Mouse (Mus musculus) left cerebral cortex, adult 9 months (tissue): ENCODE data around the gene Pld1.

Experiments
- DNase-seq, 2 experiments: peaks; one replicate each; pipeline ENCODE4 v3.0.0; 2022; ENCODE audit warnings: low spot score in 2 of 2

The Pld1 gene

DNA sequence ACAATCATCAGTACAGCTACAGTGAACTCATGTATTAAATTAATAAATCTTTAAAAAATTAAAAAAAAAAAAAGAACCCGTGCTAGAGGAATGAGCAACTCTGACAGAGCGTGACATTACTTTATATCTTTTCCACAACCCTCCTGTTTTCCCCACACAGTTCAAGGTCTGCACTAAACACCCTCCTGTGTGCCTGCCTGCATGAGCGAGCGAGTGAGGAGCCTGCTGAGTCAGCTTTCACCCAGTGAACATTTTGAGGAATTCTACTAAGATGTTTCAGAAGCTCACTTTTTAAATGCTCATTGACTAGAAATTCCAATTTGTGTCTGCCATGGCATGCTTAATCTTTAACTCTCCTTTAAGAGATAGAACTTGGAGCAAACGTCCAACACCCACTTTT is 109.1 kb downstream of the Pld1 start:
- no peak for DNase-seq

DNA sequence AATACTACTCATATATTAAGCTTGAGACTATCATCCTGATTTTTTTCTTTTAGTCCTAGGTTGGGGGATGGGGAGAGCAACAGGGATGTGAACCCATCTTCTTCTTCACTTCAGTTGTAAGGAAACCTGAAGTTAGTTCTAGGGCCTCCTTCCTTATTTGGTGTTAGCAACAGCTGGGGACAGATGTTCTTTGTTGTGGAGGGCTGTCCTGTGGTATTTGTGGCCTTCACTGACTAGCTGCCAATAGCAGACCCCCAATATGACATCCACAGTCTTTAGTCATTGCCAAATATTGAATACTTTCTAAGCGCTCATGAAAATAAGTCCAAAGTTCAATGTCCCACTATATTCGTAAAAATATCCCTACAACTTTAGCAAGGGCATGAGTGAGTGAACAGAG is 111.0 kb downstream of the Pld1 start:
- no peak for DNase-seq

DNA sequence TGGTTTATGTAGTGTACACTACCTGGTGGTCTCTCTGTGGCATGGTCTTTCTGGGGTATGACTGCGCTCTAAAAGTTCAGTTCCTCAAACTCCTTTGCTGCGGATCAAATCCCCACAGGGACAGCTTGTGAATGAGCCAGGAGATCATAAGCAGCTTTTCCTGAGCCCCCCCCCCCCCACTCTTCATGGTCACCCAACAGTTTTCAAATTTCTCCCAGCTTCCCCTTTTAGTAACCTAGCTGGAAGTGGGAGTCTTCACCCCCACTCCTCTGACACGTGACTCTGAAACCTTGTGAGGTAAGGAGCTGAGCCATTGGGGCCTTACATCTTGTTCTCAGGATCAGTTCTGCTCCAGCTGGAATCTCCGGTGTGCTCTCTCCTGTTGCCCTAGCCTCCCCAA is 114.6 kb downstream of the Pld1 start:
- no peak for DNase-seq

DNA sequence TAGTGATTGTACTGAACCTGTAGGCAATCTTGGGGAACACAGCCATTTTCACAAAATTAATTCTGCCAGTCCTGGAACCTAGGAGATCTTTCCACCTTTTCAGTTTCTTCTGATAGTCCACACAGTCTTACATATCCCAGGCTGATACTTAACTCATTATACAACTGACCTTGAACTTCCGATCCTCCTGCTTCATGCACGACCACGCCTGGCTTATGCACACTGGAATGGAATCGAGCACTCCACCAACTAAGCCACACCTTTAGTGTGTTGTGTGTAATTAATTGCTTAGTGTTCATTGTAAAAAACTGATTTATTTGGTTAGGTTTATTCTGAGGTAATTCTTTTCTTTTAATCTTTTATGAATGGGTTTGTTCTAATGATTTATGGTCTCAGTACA is 122.2 kb downstream of the Pld1 start:
- no peak for DNase-seq

DNA sequence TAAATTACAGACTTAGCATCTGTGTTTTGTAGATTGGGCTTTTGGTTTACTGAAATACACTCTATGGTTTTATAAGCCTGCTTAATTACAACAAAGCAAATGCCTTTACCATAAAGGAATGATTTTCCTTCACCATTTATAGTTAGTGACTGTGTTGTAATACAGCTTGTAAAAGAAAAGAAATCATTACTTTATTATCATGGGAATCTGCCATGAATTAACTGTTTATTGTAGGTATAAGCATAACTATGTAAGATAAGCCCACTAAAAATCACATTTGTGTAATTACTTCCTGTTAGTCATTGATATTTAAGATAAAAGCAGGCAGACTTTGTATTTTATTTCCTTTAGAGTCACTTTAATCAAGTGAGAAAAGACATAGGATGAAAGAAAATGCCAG is 122.7 kb downstream of the Pld1 start:
- no peak for DNase-seq

DNA sequence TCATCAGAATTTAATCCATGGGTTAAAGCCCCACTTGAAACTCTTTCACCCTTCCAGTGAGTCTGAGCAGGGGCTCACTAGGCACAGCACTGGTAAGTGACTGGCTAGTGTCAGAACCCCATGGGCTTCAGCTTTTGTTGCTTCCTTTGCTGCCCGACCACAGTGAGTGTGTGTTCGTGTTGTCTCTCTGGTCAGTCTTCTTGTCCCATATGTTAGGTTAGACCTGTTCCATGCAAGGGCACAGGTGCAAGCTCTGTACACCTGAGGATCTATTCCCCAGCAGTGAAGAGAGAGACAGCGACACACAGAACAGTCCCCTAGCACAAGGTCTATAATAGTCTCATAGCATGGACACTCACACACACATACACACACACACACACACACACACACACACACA is 140.7 kb downstream of the Pld1 start:
- DNase-seq = no peak

DNA sequence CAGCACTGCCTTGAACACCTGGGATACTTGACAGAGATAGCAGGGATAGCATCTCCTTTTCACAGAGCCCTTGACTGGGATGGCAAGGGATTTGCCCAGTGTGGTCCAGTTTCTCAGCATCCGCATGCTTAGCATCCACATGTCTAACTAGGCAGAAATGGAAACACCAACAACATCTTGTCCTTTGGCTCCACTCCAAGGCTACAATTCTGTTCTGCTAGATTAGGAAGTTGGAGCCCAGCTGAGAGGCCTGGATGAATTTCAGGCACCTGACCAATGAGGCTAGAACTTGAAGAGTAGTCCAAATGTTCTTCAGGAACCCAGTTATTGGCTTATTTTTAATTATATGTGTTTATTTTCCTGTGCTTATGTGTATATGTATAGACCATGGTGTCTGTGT is 141.6 kb downstream of the Pld1 start:
- peak in 1 of 2 experiments; percentile 20 for DNase-seq

DNA sequence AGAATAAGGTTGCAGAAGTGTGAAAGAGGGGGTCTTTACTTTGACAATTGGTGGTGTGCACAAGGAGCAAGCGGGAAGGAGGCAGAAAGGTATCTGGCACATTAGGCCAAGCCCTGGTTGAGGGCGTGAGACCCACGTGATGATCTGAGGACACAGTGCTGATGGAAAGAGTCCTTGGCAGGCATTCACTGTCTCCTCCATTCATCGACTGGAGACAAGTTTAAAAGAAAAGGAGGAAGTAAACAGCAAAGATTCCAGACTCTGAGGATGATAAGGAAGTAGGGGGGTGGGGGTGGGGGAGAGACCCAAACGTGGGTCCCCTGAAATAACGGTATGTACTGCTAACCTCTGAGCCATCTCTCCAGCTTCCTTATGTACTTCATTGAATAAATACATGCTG is 142.5 kb downstream of the Pld1 start:
- DNase-seq = no peak

DNA sequence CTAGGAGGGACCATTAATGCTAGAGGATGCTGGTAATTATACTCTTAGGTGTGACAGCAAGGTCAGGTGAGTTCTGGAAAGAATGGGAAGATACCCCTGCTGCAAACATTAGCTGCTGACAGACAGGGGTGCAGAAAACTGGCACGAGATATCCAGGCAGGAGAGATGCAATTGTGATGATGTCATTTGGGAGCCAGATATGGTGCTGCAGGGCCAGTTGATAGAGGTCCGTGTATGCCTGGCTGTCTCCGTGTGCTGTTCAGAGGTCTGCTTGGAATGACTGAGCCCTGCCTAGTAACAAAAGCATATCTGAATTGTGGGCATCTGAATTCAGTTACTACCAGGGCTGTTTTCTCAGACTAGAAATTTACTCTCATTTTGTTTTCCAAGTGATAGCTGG is 144.7 kb downstream of the Pld1 start:
- DNase-seq = no peak

DNA sequence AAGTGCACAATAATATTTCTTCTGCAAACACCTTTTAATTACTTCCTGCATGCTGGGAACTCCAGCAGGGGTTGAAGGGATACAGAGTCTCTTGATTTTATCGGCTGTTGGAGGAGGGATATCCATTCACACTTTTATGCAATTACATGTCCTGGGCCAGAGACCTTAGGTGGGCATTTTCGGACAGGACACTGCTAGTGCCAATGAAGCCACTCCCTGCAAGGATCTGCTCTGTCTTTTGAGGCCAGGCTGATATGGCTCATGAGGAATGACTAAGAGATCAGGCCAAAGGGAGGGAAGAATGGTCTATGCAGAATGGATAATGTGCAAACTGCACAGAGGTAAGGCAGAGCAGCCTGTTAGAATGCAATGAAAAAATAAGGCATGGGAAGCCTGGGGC is 145.8 kb downstream of the Pld1 start:
- no peak for DNase-seq

DNA sequence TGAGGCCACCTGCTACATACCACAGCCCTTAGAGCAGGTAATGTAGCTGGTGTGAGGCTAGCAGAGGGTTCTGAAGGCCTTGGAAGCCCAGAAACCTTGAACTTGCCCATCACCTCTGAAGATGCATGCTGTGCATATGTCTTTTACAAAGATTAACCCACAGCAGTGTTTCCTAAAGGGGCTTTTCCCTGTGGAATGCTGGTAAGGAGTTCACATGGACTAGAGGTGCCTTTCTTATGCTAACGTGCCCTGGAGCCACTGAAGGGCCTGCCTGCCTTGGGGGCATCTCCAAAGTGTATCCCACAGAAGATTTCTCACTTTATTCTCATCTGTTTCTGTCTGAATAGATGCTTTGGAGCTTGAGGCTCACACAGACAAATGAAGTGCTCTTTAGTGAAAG is 152.8 kb downstream of the Pld1 start:
- DNase-seq = no peak

DNA sequence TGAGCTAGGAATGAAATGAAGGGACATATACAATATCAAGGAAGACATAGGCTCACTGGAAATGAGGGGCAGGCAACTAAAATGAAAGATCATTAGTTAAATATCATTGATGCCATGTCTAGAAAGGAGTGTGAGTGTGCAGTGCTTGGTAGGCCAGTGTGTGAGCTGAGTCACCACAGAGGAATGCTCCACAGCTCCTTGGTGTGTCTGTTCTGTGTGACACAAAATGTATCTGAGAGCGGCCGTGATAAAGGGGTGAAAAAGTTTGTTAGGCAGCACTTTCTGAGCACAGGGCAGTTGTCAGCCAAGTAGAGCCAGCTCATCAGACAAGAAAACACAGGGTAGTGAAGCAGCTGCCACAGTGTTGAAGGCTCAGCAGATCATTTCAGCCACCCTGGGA is 153.2 kb downstream of the Pld1 start:
- no peak for DNase-seq

DNA sequence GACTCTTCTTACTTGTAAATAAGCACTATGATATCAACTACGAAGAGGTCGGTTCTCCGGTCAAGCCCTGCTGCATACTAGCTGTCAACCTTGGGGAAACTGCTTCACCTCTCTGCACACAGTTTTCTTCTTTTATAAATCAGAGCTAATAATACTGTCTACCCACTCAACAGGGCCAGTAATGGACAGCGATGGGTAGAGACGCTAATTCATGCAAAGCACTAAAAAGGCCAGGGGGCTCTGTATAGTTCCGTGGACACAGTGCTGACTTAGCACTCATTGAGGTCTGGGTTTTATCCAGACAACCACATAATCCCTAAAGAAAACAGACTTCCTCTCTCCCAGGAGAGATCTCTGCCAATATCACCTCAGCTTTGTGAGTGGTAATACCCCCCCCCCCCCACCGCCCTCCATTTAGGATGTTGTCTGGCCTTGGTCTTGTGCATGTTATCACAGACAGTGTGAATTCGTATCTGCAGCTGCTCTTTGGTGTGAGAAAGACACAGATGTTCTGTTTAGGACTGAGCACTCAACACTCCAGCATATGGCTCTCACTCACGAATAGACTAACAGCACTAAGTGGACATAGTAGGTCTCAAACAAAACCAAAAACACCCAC is 155.3 kb downstream of the Pld1 start:
- no peak for DNase-seq

DNA sequence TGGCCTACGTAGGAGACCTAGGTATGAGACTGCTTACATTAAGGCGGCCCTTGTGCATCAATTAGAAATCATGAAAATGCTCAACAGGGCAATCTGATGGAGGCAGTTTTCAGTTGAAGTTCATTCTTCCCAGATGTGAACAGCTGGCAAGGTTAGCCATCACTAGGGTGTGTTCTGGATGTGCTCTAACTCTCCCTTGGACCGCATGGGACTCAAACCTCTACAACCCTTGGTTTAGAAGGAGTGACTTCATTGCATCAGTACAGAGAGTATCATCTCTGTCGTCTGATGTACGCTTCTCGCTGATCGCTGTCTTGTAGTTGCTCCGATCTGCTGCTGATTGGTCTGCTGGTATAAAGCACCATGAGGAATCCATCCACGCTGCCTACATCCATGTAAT is 157.0 kb downstream of the Pld1 start:
- DNase-seq = no peak

DNA sequence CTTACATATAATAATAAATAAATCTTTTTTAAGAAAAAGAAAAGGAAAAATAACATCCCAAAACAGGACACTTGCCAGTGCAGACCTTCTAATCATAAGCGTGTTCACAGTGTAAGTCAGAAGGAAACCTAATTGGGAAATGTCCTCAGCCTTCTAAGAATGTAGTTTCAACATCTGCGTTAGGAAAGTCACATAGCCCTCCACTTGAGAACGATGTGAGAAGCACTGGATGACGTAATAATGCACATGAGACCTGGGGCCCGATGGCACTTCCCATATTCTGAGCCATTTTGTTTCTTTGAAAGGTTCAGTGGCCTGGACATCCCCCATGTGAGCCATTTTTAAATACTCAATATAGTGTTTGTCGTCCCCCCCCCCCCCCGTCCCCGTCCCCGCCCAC is 160.7 kb downstream of the Pld1 start:
- DNase-seq = no peak

DNA sequence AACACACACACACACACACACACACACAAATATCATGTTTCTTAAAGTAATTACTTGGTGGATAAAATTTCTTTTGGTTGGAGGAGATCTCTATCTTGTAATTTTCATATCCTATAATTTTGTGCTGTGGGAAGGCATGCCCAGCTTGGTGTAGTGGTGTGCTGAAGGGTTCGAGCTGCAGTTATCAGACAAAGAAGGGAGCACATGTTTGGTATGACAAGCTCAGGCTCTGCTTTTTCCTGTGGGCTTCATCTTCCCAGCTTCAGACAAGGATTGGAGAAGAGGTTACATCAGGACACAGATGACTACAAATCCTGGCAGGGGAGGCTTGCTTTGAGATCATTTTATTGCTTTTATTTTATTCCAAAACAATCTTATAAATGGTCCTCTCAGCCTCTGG is 166.5 kb downstream of the Pld1 start:
- no peak for DNase-seq

DNA sequence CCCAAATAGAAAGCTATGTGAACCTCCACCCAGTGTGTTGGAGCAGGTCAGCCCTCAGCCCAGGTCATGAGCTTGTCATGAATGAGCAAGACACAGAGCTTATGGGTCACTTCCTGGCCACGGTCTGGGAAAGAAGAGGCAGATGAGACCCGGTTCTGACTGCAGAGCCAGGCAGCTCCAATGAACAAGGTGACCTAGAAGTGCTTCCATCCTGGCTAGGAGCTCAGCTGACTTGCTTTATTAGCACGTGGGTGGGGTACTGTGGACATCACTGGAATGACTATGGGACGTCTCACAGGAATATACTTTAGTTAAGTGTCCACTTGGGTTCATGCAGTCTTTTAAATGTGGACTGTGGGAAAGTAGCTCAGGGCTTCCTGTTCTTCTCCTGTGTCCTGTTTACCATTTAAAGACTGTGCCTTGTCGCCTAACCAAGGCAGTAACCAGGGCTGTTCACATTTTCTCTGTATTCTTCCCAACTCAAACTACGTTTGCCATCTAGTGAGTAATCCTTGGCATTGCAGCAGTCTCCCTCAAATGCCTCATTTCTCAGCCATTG is 169.0 kb downstream of the Pld1 start:
- peak; percentile 5 to 77 for DNase-seq

DNA sequence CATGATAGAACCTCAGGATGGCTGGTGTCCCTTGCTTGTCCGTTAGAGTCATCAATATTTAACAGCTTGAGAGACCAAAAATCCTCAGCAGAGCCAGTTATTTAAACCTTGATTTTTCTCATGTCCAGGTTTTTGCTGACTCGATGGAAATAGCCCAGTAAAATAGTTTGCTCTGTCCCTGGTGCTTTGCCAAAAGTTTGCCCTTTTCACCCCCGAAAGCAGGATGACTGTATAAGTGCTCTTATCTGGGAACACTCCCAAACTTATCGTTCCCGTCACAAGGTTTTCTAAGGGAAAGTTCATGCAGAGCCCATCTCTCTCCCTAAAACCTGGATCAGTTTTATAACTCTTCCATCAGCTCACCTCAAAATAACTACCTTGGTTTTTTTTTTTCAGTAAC is 173.0 kb downstream of the Pld1 start:
- DNase-seq = no peak

DNA sequence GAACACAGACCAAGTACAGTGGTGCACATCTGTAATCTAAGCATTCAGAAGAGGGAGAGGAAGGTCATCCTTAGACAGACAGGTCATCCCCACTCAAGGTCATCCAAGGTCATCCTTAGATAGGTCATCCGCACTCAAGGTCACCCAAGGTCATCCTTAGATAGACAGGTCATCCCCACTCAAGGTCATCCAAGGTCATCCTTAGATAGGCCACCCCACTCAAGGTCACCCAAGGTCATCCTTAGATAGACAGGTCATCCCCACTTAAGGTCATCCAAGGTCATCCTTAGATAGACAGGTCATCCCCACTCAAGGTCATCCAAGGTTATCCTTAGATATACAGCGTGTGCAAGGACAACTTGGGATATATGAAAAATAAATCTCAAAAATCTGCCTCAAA is 175.4 kb downstream of the Pld1 start:
- no peak for DNase-seq

DNA sequence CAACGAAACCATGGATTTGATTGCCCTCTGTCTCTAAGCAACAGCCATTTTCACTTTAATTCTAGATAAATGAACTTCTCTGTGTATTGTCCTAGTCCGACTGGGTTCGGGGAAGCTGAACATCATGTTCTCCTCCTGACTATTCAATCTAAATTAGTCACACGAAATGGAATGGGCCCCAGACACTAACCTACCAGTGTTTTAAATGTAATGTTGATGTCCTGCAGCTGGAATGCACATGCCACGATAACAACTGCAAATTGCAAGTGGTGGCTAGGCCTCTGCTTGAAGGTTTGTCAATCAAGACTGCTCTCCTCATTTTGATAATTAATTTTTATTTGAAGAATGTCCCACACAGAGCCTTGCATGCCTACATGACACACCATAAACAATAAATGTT is 203.2 kb downstream of the Pld1 start:
- no peak for DNase-seq

DNA sequence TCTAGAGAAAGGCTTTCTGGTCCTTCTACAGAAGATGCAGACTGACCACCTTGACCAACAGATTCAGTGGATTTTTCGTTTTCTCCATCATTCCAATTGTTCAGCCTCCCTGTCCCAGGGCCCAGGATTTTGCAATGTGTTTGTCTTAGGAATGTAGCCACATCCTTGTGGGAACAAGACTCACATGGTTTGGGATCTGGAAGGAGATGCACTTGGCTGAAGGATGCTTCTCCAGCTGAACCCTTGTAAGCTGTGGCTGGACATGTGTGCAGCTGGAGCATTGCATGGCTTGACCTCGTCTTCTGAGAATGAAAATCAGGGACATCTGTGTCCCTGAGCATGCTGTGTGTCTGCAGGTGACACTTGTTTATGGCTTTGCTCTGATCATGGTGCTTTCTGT is 203.6 kb downstream of the Pld1 start:
- no peak for DNase-seq

DNA sequence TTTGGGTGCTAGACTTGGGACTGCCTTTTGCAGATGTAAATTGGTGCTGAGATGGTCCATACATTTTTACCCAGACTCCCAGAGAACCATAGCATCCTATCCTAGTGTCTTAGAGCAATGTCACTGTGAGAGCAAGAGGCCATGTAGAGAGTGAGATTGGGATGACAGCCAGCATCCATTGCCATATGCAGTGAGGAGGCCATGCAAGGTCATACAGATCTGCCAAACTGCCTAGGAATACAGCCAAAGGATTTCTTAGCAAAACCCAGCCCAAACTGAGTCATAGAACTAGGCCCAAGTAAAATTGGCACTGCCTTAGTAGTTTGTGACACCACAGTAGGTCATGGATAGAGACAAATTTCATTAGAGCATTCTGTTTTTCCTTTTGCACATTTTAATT is 206.2 kb downstream of the Pld1 start:
- no peak for DNase-seq

DNA sequence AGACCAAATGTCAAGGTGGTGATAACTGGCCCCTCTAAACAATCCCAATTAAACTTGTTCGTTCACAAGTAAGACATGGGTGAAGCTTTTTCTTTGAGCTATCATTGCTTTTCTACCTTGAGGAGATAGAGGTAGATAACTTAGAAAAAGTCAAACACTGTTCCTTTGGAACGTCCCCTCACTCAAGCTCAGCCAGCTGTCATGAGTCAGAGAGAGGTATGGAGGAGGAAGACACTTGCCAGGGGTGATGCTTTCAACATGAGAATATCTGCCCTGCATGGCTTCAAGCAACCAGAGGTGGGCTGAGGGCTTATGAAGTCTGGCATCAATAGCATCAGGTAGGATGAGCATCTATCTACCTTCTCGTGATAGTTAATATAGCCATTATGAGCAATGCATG is 207.0 kb downstream of the Pld1 start:
- DNase-seq = no peak

DNA sequence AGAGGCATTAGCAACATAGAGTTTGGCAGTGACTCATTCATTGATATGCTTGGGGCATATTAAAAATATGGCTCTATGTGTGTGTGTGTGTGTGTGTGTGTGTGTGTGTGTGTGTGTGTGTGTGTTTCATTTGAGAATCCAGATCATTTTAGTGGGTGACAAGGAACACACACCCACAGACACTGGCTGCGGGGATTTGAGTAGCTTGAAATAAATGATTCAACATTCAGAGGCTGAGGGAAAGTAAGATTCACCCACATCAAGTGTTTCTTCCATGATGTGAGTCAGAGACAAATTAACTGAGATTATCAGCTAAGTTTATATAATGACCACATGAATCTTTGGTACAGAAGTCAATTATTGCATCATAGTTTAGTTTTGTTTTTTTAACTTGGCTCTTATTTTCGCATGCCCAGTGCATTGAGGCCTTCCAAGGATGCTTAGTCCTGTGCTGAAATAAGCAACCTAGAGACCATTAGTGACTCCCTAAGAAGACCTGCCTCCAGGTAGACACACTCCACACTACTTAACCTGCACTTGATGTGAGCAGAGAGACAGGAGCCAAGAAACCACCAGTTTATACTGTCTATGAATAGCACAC is 211.3 kb downstream of the Pld1 start:
- peak; percentile 40 to 46 for DNase-seq
